Mouse (Mus musculus) NIH3T3 (cell line): Measurements from ENCODE around the gene Nenf.

Source experiments
- DNase-seq: peaks from one replicate; pipeline ENCODE4 v3.0.0-alpha.2; 2012; ENCODE audit warnings: low read depth

Nenf gene

GRCm38 (mm10) chr1:191317591-191318196 is at the start of gene Nenf:
Gene Nenf (minus strand): TSS chr1:191318194.
- peak; percentile 86 for DNase-seq

- peak; percentile 63 for DNase-seq
These were observed 46.5 kb upstream of the Nenf start for GRCm38 (mm10) chr1:191364477-191364876.

GRCm38 (mm10) chr1:191362412-191362811 is 44.4 kb upstream of the Nenf start:
- DNase-seq = no peak

DNA sequence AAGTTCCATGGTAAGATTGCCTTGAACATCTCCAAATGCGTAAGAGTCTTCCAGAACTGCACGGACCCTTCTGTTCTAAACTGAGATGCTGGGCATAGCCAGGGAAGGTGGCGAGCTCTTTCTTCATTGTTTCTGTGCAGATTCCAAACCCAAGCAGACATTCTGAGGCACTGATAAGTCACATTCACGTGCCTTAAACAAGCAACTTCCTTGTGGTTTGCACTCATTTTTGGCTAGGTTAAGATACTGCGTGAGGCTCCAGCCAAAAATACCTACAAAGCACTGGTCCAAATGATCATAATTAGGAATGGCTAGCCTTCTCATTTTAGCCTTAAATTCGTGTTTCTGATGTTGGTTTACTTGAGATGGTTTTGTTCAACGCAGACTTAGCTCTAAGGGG is 41.5 kb upstream of the Nenf start:
- no peak for DNase-seq

DNA sequence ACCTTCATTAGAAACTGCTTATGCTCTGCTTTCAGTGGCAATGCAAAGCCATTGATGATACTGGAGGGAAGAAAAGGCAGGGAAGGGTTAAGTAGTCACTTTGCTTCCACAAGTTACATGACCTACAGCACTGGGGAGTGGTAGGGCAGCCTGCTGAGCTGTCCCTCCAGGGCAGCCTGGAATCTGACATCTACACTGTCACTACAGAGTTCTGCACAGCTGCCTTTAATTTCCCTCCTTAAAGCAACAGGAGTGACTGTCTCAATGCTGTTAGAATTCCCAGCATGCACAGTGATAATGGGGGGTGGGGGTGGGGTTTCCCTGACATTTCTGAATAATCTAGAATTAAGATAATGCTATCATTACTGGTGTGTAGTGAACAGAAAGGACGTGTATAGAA is 38.9 kb upstream of the Nenf start:
- no peak for DNase-seq

GRCm38 (mm10) chr1:191353836-191354235 is 35.8 kb upstream of the Nenf start:
- peak; percentile 49 for DNase-seq

DNA sequence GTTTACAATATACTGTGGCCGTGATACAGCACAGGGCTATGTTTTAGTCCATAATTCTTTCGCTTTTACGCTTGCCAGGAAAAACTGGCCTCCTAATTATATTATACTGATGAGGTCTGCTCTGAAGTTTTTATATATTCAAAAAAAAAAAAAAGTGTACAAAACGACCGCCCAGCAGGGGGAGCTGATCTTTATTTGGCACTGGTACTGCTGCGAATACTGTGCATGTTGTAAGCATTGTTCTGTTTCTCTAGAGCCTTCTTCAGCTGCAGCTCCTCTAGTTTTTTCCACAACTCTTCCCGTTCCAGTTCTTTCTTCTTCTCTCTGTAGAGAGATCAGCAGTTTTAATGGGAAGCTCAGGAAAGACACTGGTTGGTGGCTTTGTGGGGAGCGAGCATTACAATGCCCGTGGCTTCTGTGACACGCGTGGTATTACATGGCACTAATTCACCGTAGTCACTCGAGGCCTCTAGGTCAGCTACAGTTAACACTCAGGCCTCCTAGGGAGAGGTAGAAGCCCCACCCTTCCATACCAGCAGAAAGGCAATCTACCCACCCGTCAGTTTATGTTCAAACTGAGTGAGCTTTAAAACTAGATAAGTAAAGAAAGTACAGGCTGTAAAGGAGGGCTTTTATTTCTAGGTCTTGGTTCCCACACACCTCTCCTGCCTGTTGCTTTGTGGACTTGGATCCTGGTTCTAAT is 34.9 kb upstream of the Nenf start:
- DNase-seq = peak; percentile 87

DNA sequence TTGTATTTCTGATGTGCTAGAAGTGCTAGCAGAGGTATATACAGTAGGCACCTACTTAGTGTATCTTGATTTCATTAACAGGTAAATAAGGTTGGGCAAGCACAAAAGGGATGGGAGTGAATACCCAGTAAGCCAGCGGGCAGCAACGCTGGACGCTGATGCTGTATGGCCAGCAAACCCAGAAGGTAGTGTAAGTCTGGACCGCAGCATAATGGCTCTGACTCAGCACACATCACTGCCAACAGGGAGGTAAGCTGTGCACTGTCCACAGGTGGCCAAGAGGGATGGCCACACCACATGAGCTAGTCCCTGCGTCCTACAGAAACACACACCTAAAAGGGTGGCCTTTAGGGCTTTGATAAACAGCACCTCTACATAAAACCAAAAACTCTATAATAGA is 32.4 kb upstream of the Nenf start:
- DNase-seq = no peak

- no peak for DNase-seq
These were observed 31.6 kb upstream of the Nenf start for GRCm38 (mm10) chr1:191349486-191350037.

DNA sequence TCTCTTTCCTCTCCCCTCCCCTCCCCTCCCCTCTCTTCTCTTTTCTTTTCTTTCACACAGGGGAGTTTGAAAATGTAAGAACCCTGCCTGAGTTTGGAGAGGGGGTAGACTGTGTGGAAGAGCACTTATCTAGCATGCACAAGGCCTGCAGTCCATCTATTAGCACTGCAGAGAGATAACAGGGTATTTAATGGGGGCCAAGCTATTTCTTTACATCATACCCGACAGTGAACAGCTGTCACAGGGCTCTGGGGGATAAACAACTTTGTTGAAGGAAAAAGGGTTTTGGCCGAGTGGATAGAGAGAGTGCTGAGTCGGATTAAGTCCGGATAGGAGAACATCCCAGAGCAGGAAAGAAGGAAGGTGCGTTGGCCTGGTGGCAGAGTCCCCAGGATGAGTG is 31.0 kb upstream of the Nenf start:
- DNase-seq = no peak

DNA sequence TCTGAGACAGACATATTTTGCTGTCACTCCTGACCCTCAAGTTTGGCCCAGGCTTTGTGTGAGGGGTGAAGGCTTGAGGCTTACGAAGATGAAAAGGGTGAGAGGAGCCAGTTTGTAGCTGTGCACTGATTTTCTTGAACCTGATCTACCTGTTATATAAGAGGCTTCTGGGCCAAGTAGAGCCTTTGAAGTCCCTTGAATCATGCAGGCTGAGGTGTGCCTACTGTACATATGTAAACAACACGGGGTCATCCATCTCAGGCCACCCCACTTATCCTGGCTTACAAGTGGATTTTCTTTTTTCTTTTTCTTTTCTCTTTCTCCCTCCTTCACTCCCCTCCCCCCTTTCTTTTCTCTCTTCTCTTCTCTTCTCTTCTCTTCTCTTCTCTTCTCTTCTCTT is 30.6 kb upstream of the Nenf start:
- no peak for DNase-seq

DNA sequence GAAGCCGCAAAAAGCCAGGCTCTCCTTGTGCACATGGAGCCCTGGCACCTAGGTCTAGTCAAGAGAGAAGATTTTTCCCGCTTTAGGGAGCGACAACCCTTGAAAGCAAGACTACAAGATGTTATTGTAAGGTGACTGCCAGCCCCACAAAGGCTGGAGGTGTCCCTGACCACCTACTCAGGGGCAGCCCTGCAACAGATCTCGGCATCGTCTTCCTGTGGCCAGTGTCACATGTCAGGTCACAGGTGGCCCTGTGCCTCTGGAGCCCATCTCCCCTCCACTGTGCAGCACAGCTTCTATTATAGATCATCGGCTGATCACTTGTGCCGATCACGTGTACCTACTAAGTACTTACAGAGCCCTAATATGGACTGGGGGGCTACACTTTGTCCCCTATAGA is 29.6 kb upstream of the Nenf start:
- no peak for DNase-seq

GRCm38 (mm10) chr1:191340530-191340929 is 22.5 kb upstream of the Nenf start:
- DNase-seq = no peak

GRCm38 (mm10) chr1:191339876-191340275 is 21.9 kb upstream of the Nenf start:
- no peak for DNase-seq

DNA sequence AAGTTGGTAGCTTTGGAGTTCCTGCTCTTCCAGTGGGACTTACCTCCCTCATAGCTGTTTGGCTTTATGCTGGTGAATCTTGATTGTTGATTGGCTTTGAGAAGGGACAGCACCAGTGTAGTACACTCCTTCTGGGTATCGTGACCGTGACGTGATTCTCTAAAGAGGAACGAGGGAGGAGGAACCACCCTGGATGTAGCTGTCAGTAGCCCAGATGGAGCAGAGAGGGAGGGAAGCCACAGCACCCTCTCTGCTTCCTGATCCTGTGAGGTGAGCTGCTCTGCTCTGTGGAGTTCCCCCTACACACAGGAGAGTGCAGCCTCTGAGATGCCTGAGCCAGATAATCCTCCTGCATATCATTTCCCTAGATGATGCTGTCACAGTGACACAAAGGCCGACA is 16.5 kb upstream of the Nenf start:
- no peak for DNase-seq

DNA sequence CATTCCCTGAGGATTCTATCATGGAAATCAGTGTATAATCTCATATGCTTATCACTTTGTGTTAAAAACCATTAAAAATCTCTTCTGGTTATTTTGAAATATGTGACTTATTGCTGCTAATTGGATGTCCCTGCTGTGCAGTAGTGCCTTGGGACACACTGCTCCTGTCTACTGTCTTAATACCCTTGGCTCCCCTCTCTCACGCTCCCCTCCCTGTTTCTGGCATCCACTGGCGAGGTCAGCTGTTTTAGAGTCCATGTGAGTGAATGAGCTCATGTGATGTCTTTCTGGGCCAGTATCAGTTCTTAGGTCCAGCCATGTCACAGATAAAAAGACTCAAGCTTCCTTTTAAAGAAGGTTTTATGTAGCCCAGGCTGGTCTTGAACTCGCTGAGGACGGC is 12.4 kb upstream of the Nenf start:
- DNase-seq = no peak

DNA sequence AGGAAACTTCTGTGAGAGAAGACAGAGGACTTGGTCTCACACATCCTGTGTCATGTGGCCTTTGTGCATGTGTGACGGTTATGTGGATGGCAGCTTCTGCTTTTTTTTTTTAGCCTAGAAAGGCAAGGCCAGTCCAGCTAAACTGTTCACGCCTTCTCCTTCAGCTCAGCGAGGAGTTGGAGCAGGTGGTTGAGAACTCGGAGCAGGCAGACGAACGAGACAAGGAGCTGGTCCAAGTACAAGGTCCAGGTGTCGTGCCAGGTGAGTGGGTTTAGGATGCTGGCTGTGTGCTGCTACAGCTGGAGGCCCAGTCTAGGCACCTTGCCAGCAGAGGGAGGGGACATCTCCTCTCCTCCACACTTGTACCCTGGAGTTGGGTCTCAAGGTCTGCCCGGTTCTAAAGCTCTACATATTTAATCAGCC is 10.0 kb upstream of the Nenf start:
- DNase-seq = no peak

DNA sequence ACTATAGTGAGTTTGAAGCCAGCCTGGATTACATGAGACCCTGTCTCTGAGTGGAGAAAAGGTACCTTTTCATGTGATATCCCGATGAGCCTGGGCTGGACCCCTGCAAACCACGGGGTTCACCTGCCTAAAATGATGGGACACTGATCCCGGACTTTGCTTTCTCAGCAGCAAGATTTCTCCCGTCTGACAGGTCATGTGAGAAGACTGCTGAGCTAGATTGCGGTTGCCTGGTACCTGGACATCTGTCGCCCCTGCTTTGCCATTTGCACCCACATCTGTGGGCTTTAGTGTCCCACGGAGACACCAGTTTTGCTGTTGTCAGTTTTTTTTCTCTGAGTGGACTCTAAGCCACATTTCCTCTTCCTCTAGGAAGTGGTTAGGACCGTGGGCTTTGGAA is 9.3 kb upstream of the Nenf start:
- no peak for DNase-seq

DNA sequence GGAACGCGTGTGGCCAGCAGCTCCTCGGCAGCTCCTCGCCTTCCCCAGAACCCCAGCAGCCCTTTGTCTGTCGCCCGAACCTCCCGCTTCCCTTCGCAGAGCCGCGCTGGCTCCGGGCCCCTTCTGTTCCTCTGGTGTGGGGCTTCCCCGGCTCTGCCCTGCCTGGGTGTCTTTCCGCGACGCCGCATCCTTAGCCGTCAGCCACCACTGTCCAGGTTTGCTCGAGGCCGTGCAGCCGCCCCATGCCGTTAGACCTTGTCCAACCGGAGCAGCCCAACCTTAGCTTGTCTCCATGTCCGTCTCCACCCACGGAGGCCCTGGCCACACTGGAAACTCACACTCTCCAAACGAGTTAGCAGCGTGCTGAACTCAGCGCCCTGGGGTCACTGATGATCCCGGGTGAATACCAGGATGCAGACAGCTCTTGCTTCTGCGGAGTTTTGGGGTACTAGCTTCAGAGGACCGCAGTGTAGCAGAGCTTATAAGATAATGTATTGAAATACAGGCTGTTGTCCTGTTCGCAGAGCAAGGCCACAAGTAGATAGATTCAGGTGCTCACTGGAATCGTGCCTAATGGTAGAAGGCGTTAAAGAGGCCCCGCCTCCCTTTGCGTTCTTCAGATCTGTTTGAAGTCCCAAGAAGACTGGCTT is 8.4 kb upstream of the Nenf start:
- peak; percentile 53 for DNase-seq

GRCm38 (mm10) chr1:191325726-191326232 is 7.8 kb upstream of the Nenf start, which contains the start of gene Tmem206:
Gene Tmem206 (plus strand): TSS chr1:191325912.
- peak; percentile 99 for DNase-seq

GRCm38 (mm10) chr1:191324733-191325590 is 7.0 kb upstream of the Nenf start:
- no peak for DNase-seq

GRCm38 (mm10) chr1:191323381-191323780 is 5.4 kb upstream of the Nenf start:
- no peak for DNase-seq
